Mouse (Mus musculus) left cerebral cortex, adult 2 months (tissue): ENCODE results near the gene Trdn. TPM values are rescaled to one million over a fixed set of nuclear protein-coding genes. Genes with fewer than 3 reads are reported as not detected.

Experiments used
- DNase-seq, 2 experiments: peaks; one replicate each; pipeline ENCODE4 v3.0.0; 2021 to 2022; ENCODE audit warnings: low spot score in 2 of 2, mixed read lengths in 1 of 2; ENCODE audit errors: extremely low spot score in 1 of 2
- H3K27ac ChIP-seq: fragments of 200-600 bp; 2 replicates; pipeline ENCODE4 v1.8.1; 2022
- H3K4me3 ChIP-seq: fragments of 200-600 bp; 2 replicates; pipeline ENCODE4 v1.8.1; 2022
- CTCF ChIP-seq: fragments of 200-600 bp; IDR thresholded peaks from 2 replicates; pipeline ENCODE4 v1.8.1; 2022; ENCODE audit warnings: antibody characterized with exemption, mild to moderate bottlenecking, moderate library complexity
- intact Hi-C: fragments of 180-260 bp; cut with DNase I; formaldehyde crosslinking; loops from one replicate; pipeline ENCODE4 v1.15.1; 2025
- long read RNA-seq, 2 experiments: library from polyadenylated mRNA; stranded (forward); transcript quantifications; one replicate each; pipeline ENCODE4 v2.0.0; 2021; ENCODE audit warnings: borderline mapping rate in 2 of 2
- total RNA-seq, 2 experiments: library from RNA; stranded (reverse); gene quantifications; 2 replicates each; pipeline ENCODE4 v1.2.3; 2021

Trdn gene
- total RNA-seq = under 1 TPM; 0.43 to 0.61 TPM
- long read RNA-seq, experiment 1 = 0 reads
- long read RNA-seq, experiment 2, partial matches to known transcripts = 0 of 1 reads
- long read RNA-seq, experiment 2, other reads (novel, unspliced or antisense) = 1 of 1 reads

GRCm38 (mm10) chr10:33080254-33080653 is at the start of gene Trdn:
Gene Trdn (plus strand): TSS chr10:33080554.
- Histone ChIP-seq H3K4me3 (no peak within 1 kb of the TSS), H3K27ac (no peak within 1 kb of the TSS)
- no peak for DNase-seq
- no peak for TF ChIP-seq CTCF
- intact Hi-C loops = no loop called here

- DNase-seq = no peak
- Histone ChIP-seq H3K4me3 (no peak overlapping the region), H3K27ac (no peak overlapping the region)
- no peak for TF ChIP-seq CTCF
- intact Hi-C loops = no loop called here
Observed at GRCm38 (mm10) chr10:33060771-33061170, 19.6 kb upstream of the Trdn start.

- H3K27ac ChIP-seq = no peak overlapping the region
- no peak overlapping the region for H3K4me3 ChIP-seq
- TF ChIP-seq CTCF = no peak
- intact Hi-C loops = no loop called here
- DNase-seq = no peak
Observed at GRCm38 (mm10) chr10:33065566-33065965, 14.8 kb upstream of the Trdn start.

GRCm38 (mm10) chr10:33073126-33073525 is 7.2 kb upstream of the Trdn start:
- Histone ChIP-seq H3K4me3 (no peak overlapping the region), H3K27ac (no peak overlapping the region)
- intact Hi-C loops = no loop called here
- no peak for TF ChIP-seq CTCF
- no peak for DNase-seq

GRCm38 (mm10) chr10:33082151-33082844 is 1.9 kb downstream of the Trdn start:
- Histone ChIP-seq H3K27ac (no peak overlapping the region), H3K4me3 (no peak overlapping the region)
- no peak for TF ChIP-seq CTCF
- DNase-seq = no peak
- intact Hi-C loops = no loop called here

- no peak for TF ChIP-seq CTCF
- no peak overlapping the region for H3K4me3 ChIP-seq
- intact Hi-C loops = no loop called here
- no peak for DNase-seq
- no peak overlapping the region for H3K27ac ChIP-seq
Observed at GRCm38 (mm10) chr10:33082961-33083626, 2.7 kb downstream of the Trdn start.

- intact Hi-C loops = no loop called here
- no peak for TF ChIP-seq CTCF
- DNase-seq = no peak
- H3K4me3 ChIP-seq = no peak overlapping the region
- H3K27ac ChIP-seq = no peak overlapping the region
Observed at GRCm38 (mm10) chr10:33083627-33084158, 3.3 kb downstream of the Trdn start.

GRCm38 (mm10) chr10:33088403-33088802 is 8.0 kb downstream of the Trdn start:
- Histone ChIP-seq H3K4me3 (no peak overlapping the region), H3K27ac (no peak overlapping the region)
- intact Hi-C loops = no loop called here
- no peak for DNase-seq
- TF ChIP-seq CTCF = no peak

GRCm38 (mm10) chr10:33092400-33092799 is 12.0 kb downstream of the Trdn start:
- H3K27ac ChIP-seq = no peak overlapping the region
- no peak for DNase-seq
- intact Hi-C loops = no loop called here
- H3K4me3 ChIP-seq = no peak overlapping the region
- no peak for TF ChIP-seq CTCF

GRCm38 (mm10) chr10:33107942-33108341 is 27.6 kb downstream of the Trdn start:
- DNase-seq = no peak
- intact Hi-C loops = no loop called here
- Histone ChIP-seq H3K27ac (no peak overlapping the region), H3K4me3 (no peak overlapping the region)
- no peak for TF ChIP-seq CTCF

GRCm38 (mm10) chr10:33123028-33123427 is 42.7 kb downstream of the Trdn start:
- no peak overlapping the region for H3K4me3 ChIP-seq
- intact Hi-C loops = no loop called here
- no peak for TF ChIP-seq CTCF
- no peak for DNase-seq
- H3K27ac ChIP-seq = no peak overlapping the region

- TF ChIP-seq CTCF = no peak
- Histone ChIP-seq H3K27ac (no peak overlapping the region), H3K4me3 (no peak overlapping the region)
- intact Hi-C loops = no loop called here
- DNase-seq = no peak
Observed at GRCm38 (mm10) chr10:33144911-33145310, 64.6 kb downstream of the Trdn start.
